Mouse (Mus musculus) yolk sac, embryonic 10.5 days (tissue): Measurements from ENCODE around the gene Lrit3.
A peak's percentile ranks its signal among the peaks of the same experiment; 100 is the strongest.
"Not testable (repeated sequence)": the region's sequence is repeated elsewhere in the genome, so short reads cannot be mapped to it uniquely, and the experiment has no call there.

Experiments used
- DNase-seq: peaks from one replicate; pipeline ENCODE4 v3.0.0-alpha.2; 2017; ENCODE audit warnings: low spot score

The Lrit3 gene

DNA sequence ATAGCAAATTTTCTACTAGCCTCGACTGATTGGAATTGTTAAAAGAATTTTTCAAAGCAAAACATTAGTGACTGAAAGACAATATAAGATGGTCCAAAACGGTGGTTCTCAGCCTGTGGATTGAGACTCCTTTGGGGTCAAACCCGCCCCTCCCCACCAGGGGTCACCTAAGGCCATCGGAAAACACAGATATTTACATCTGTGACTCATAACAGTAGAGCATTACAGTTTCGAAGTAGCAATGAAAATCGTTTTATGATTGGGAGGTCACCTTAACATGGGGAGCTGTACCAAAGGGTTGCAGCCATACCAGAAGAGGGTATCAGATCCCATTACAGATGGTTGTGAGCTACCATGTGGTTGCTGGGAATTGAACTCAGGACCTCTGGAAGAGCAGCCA lies 32.6 kb downstream of the Lrit3 start:
- DNase-seq, result no peak

DNA sequence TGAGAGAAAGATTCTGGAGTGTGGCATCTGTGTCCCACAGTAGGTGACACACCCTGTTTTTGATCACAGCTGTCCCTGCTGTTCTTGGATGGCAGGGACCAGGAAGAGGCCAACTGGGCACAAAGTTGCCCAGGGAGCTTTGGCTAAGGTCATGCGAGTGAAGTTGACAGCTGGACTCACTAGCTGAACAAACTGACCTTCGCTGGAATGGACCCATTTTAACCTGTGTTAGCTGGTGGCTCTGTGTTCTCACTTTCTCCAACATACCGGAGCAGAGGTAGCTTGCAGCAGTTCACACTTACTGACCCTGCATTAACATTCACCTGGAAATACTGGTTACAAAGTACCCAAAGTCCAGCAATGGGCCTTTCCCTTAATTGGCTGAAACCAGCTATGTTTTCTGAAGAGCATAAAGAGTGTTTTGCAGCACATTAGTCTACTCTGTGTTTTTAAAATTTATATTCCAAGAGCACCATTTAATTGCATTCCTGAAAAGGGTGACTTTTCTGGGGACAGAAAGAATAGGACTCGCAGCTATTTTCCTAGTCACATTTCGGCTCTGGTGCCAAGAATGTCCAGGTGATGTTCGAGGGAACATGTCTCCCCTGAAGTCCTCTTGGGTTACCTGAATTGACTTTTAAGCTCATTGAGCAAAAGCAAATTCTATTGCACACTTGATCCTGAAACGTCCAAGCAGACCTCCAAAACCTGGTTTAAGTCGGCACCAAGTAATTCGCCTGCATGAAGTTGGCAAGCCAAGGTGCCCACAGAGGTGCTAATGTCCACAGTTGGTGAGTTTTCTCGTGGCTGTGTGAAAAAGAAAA lies 36.6 kb downstream of the Lrit3 start:
- no peak for DNase-seq

DNA sequence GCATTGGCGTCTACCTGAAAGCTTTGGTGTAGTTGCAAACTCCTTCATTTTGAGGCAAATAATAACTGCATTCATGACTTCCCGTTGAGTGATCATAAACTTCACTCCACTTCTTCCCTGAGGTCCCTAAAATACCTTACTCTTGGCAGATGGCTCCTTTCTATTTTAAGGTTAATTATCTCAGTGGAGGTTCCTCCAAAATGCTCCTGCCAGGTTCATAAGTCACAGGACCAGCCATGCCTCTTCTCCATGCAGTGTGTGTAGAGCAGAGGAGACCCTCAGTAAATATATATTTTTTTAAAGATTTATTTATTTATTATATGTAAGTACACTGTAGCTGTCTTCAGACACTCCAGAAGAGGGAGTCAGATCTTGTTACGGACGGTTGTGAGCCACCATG lies 37.7 kb downstream of the Lrit3 start:
- no peak for DNase-seq

DNA sequence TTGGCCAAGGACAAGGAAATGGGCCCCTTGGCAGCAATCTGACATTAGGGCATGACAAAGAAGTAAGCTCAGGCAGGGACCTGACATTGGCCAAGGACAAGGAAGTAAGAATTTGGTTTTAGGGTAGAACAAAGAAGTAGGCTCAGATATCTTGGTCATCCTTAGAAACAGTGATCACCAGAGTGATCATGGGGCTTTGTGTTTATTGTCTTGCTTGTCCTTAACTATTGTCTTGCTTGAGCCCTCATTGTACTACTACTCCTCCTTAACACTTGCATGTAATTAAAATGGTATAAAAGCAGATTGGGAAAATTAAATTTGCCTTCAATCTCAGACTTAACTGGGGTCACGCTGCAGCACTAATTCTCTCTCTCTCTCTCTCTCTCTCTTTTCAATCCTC lies 46.2 kb downstream of the Lrit3 start:
- DNase-seq, result not testable (repeated sequence)

DNA sequence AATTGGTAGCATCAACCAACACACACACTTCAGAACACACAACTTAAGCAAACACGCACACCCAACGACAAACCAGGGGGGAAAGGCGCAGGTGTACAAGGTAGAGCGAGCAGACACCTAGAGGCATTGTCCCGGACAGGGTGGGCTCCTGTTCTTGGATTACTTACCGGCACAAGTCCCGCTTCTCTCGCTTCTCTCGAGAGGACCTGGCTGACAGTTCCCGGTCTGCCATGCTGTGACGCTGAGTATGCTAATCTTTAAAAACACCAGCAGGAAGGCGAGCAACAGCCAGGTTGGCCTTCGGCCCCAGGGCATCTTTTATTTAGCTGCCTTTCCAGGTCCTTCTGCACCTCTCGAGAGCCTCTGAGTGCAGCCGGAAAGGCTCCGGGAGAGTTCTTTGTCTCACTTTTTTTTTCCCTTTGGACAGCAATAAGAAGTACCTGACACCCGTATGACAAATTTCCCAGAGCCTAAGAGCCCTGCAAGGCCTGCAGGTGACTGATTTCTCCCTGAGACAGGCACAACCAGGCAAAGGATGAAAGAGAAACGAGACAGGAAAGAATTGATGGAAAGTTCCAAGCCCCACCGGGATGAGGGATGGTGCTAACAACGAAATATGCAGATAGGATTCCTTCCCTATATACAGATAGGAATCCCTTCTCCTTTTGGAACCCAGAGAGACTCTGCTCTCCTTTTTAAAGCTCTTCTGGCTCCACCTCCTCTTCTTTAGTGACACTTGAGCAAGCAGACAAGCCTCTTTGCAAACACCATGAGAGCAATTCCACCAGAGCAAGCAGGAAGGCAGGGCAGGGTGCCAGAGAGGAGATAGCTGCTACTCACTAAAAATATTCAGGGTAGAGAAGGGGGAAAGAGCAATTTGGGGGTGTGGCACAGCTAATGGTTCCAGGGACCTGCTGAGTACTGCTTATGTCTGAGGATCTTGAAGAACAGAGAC lies 48.9 kb downstream of the Lrit3 start, which contains the start of gene Egf:
TSS of gene Egf (minus strand) at position 667 of the 955 bp plus-strand sequence.
- DNase-seq, result peak; percentile 32

DNA sequence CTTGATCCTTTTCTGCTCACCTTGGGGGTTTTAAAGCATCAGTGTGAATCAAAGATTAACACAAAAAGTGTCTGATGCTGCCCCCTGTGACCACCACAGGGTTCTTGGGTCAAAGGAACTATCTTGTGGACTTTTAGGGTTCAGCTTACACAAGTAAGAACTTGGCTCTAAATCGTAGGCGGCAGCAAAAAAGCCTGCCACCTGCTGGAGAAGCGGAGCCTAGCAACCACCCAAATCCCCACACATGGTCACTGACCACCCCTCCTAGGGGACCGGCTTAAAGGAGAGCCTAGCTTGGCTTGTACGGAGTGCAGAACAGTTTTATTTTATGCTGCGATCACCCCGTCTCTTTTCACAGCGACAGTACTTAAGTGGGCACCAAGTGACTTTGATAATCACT lies 59.0 kb downstream of the Lrit3 start:
- peak; percentile 12 for DNase-seq

DNA sequence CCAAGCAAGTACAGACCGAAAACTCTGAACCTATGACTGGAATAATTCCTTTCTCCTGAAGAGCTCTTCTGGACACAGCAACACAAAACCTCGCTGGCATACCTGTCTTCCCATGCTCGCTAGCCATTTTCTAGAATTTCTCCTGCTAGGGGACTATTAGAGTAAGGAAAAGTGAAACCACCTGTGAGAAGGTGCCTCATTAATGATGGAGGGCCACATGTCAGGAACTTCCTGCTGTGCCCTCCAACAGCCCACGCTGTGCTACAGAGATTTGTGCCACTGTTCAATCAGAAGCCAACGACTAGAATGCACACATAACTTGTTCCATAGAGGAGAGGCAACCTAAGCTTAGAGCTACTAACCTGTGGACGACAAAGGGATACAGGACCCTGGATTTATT lies 61.0 kb downstream of the Lrit3 start:
- DNase-seq, result no peak

DNA sequence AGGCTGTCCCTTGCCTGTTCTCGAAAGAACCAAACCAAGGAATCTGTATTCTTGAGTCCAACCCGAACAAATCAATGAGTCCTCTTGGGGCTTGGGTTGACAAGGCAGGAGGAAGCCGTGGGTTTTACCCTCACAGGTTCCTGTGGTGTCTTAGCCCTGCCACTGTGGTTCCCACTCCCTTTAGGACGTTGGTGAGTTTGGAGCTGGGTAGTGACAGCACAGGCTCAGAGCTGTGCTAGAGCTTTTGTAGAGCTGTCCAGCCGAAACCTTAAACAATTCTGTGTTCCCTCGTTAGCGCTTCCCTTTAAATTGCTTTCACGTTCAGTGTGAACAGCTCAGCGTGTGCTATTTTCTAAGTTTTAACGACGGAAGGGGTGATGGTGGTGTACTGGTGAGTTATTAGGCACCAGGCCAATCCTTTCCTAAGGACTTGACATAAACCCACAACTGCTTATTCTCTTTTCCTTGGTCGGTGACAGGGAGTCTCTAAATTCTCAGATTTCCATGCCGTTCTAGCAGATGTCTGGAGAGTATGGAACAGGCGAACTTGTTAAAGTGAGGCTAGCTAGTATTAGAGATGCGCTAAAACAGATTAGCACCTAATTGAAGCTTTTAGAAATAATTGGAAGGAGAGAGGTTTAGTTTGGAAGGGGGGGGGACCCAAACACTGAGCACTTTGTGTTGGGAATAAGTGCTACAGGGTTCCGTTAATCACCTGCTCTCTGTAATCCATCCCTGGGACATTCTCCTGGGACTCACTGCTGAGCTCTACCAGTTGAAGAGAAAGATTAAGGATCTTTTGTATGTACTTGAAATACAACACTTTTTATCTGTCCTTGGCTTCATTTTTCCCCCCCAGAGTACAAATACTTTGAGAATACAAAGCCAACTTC lies 65.3 kb downstream of the Lrit3 start:
- no peak for DNase-seq
